Mouse (Mus musculus) right cerebral cortex, adult 18-20 months (tissue): ENCODE measurements at regions not wholly inside any gene's neighbourhood (a gene's known extent, or its start where the extent isn't known, plus 50 kb on each side); places are given as distances from the start of the nearest gene placed in this dataset.

ENCODE experiments used
- DNase-seq: peaks from one replicate; pipeline ENCODE4 v3.0.0; 2022; ENCODE audit warnings: mixed read lengths

DNA sequence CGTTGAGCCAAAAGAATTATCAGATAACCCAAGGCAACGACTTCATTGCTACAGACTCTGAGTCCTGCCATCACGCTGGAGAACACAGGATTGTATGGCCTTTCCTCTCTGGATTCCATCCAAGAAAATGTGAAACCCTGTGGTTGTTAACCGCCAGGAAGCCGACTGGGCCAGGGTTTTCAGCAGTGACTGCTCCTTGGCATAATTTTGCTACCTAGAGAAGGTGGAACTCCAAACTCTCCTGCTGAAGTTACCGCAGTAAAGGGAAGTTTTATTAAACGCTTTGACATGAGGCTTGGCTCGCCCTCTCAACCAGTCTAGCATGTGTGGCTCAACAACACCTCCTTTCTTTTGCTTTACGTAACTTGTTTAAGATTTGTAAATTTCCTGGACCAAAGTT is 116.9 kb downstream of the Wif1 start:
- no peak for DNase-seq

DNA sequence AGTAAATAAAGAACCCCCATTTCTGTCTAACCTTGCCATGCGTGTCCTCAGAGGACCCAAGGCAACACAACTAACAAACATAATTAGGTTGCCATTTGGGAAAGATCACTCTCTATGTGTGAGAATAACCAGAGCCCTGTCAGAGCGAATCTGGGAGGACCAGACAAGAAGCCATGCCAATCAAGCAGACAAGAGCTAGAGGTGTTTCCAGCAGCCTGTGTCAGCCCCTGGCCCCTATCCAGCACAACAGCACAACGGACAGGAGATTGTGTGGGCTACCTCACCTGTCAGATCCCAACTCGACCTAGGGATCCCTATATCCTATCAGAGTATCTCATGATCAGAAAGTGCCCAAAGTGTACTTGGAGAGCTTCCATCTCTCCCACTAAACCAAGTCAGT is 119.9 kb downstream of the Wif1 start:
- DNase-seq = no peak

DNA sequence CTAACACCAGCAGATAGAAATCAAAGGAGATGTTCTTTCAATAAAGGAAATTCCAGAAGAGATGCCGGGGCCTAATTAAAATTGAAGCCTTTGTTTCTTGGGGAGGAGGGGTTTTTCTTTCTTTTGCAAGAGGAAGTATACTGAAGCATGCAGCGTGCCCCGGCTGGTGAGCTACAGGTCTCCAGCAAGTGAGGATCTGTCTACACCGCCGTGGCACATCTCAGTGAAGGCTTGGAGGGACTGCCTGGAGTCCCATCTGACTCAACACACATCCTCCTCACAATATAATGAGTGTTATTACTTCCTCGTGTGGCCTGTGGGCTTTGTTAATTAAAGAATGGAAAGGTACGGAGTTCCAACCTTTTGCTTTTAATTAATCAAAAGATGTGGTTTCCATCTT is 126.7 kb downstream of the Wif1 start:
- DNase-seq = no peak

DNA sequence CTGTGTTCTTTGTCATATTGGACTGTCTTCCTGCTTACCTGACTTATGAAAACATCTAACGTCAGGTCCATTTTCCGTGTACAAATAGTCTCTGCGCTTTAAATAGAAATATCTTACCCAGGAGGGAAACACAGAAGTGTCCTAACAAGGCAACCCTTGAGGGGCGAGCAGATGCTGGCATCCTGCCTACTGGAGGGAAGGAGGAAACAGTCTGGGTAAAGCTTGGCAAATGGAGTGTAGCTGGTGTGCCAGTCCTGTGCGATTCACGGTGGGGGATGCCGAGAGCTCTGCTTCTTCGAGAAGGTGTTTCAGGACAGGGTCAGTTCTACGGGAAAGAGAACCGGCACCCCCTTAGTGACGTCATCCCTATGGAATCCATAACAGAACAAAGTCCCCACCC is 127.4 kb downstream of the Wif1 start:
- no peak for DNase-seq

DNA sequence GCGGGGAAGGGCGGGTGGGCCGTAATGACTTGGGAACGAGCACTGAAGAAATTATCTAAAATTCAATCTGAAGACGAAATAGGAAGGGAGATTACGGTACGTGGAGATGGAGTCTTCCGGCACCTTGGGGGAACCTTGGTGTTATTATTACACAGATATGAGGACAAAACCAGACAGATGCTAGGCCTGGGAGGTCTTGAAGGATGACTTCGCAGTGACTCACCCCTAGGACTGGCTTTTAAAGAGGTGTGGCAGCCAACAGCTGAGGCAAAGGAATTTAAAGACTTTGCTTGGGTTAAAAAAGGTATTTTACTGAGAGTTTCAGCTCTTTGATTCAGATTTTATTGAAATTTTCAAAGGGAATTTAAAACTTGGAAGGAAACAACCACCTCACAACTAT is 140.3 kb downstream of the Wif1 start:
- no peak for DNase-seq

DNA sequence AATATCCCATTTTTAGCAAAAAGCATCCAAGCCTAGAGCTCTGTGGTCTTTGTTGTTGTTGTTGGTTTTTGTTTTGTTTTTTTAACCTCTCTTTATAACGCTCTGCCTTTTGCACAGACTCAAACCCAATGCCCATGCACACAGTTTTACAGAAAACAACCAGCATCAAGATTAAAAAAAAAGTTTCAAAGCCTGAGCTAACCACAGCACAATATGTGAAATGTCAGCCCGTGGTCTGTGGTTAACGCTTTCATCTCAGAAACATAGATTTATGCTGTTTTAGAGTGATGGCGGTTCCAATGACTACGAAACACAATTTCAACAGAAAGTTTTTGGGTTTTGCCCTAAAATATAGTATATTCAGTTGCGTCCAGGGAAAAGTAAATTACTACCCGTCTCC is 155.4 kb downstream of the Wif1 start:
- DNase-seq = no peak

DNA sequence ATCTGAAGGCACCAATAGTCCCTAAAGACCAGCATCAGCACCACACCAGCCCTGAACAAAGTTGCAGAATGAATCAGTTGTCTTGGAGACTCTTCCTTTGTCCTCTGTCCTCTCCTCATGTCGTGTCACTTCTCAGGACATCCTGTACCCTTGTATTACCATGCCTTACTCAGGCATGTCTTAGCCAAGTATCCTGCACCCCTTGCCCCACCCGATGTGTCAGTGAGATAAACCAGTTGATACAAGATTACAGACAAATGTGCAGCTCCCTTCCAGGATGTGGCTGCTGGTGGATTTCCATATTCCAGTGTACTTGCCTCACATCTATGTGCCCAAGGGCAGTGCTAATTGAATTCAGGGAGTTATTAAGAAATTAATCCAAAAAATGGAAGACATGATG is 151.8 kb downstream of the Tbc1d30 start:
- no peak for DNase-seq

DNA sequence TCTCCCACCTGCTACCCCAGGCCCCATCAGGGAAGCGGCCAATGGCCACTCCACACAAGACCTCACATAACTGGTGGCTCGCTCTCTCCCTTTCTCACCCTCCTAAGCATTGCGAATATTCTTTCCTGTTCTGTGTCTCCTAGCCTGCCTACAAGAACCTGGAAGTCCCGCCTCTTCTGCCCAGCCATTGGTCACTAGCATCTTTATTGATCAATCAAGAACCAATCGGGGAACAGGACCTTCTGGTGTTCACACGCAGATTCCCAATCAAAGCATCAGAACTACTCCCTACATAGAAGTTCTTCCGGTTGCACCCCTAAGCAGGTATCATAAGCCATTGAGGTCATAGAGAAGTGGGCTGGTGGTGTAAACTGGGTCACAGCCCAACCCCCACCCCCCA is 148.5 kb downstream of the Tbc1d30 start:
- DNase-seq = no peak

DNA sequence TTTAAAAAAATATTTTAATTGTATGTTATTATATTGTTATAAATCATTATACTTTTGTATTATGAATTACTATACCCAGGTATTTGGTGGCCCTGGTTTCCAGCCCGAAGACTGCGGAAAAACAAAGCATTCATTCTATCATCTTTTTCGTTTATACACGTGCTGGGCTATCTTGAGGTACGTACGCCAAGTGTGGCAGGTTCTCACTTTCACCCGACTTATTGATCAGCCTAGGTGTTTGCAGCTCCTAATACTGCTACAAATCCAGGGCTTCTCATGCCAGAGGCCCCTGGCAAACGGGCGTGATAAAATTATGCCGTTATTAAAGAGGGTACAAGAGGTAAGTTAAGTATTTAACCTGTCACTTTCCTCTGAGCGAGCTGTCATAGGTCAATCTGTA is 145.5 kb downstream of the Tbc1d30 start:
- no peak for DNase-seq

DNA sequence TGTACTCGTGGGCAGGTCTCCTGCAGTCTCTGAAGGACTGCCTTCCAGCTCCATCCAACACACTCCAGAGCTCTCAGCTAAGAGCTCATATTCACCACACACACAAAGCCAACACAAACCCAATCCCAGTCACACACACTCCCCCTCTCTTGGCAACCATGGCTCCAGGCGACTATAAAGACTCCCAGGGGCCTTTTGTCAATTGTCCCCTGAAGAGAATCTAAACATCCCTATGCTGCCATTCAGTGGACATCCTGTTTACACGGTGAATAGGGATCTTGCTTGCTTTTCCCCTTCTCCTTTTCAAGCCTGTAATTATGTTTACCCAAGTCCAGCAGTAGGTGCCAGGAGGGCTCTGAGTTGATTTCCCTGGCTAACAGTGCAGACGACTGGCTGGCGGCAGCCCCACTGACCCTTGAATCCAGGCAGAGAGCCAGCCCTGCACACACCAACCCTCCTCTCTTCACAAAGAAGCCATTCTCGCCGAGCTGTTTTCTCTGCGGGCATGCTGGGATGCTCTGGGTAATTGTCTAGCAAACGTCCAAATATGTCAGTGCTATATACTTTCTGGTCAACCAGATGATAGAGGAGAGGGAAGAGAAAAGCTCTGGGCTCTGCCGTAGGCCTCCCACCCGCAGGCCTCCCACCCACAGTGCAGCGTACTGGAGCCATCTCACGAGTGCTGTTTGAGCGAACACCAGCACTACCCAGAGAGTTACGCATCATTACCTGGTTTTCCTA is 144.9 kb downstream of the Tbc1d30 start:
- DNase-seq = peak; percentile 55

DNA sequence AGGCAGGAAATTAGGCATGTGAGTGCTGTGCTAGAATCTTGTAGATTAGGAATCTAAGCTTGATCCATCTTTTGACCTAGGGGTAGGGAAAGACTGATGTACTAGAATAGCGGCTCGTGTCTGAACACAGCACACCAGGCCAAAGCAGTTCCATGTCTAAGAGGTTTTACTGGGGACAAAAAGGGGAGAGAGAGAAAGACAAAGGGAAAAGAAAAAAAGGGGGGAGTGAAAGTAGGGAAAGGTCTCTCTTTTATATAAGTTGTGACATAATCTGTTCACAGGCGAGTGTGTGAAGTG is 144.4 kb downstream of the Tbc1d30 start:
- no peak for DNase-seq
